Mouse (Mus musculus): ENCODE measurements around the gene Sh3kbp1. TPM values are rescaled to one million over a fixed set of nuclear protein-coding genes. Genes with fewer than 3 reads are reported as not detected.

Gene Sh3kbp1
- polyA plus RNA-seq, 1 experiment from 2014 or later: 21.0 TPM

DNA sequence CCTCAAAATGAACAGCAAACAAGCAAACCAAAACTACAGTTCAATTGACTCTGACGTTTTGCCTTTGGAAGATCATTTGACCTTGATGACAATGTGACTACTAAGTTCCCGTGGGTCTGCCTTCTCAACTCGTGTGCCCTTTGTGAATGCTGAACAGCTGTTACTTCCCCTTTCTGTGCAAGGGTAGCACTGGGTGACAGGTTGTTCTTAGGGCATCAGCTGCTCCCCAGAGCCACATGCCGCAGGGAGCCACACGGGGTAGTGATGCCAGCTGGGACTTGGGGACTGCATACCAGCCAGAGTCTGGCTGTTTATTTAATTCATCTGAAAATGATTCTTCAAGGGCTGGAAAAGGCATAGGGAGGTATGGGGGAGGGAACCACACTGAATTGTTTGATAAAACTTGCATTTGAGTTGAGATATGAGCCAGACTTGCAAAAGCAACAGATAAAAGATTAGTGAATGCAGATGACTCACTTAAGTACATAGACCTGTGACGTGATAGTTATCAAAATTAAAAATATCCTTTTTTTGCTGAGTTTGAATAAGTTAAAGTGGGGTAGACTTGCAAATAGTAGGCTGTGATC is 108.5 kb downstream of the Sh3kbp1 start:
- WGBS: 75% methylated on average over 6 of the region's 6 CpGs

DNA sequence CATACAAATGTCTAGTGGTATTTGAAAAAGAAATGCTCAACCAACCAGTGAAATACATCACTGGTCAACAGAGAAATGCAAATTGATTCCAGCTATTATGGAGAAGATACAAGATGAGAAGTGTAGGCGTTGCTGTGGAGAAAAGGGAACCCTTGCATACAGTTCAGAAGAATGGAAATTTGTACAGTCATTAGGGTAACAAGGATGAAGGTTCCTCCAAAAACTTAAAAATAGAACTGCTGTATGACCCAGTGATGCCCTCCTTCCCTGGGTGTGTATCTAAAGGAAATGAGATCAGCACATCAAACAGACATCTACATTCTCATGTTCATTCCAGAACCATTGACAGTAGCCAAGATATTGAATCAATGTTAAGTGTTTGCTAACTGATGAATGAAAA is 110.3 kb downstream of the Sh3kbp1 start:
- H3K27ac ChIP-seq (replicated peaks; ENCODE audit: low read depth, low read length): no peak overlapping the region
- no peak for ATAC-seq (ENCODE audit: insufficient number of reproducible peaks, low FRiP score, low TSS enrichment, low read depth)
- H3K4me1 ChIP-seq (ENCODE audit: control insufficient read depth, insufficient read depth, low read length): no peaks in the 10 kb centered on the region
- 0 out of 2 replicates have a peak, but pooled peaks cover 3% of the 10 kb centered on the region for H3K27me3 ChIP-seq (ENCODE audit: control insufficient read depth, insufficient read depth, low read length)
- H3K4me2 ChIP-seq (ENCODE audit: low read depth, severe bottlenecking): no peak overlapping the region
- no peaks in the 10 kb centered on the region for H3K9me3 ChIP-seq (ENCODE audit: control insufficient read depth, low read length)
- no peak overlapping the region for H3K4me3 ChIP-seq (ENCODE audit: low read depth, low read length)
- DNase-seq (ENCODE audit: low spot score): no peak
- WGBS: 89% methylated on average over 1 of the region's 1 CpGs
- no peaks in the 10 kb centered on the region for H3K36me3 ChIP-seq (ENCODE audit: control insufficient read depth, insufficient read depth, low read length)
- H3K9ac ChIP-seq (ENCODE audit: low read length): no peak overlapping the region

More for the DNA sequence above, 108.5 kb downstream of the Sh3kbp1 start:
- no peaks in the 10 kb centered on the region for H3K4me1 ChIP-seq (ENCODE audit: control insufficient read depth, insufficient read depth, low read length)
- no peak overlapping the region for H3K4me2 ChIP-seq (ENCODE audit: low read depth, severe bottlenecking)
- H3K36me3 ChIP-seq (ENCODE audit: control insufficient read depth, insufficient read depth, low read length): no peaks in the 10 kb centered on the region
- 0 out of 2 replicates have a peak, but pooled peaks cover 2% of the 10 kb centered on the region for H3K27me3 ChIP-seq (ENCODE audit: control insufficient read depth, insufficient read depth, low read length)
- H3K4me3 ChIP-seq (ENCODE audit: low read depth, low read length): no peak overlapping the region
- DNase-seq (ENCODE audit: low spot score): no peak
- H3K9me3 ChIP-seq (ENCODE audit: control insufficient read depth, low read length): no peaks in the 10 kb centered on the region
- no peak overlapping the region for H3K9ac ChIP-seq (ENCODE audit: low read length)
- H3K27ac ChIP-seq (replicated peaks; ENCODE audit: low read depth, low read length): no peak overlapping the region
- ATAC-seq (ENCODE audit: insufficient number of reproducible peaks, low FRiP score, low TSS enrichment, low read depth): no peak

DNA sequence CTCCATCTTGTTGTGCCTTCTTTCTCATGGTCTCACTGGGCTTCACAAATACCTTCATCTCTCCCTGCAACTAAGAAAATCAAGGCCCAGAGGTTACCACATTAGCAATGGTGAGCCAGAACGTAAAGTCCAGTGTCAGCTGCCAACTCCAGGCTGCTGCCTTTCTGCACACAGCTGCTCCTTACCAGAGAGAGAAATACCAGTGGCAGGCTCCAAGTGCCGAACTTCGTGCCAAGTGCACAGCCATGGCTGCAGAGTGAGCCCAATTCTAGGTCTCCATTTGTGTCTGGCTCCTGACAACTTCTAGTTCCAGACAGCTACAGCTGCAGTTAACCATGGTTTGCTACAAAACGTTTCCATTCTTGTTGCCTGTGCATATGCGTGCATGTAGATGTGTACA is 117.0 kb downstream of the Sh3kbp1 start:
- 78% methylated on average over 5 of the region's 5 CpGs for WGBS
- ATAC-seq (ENCODE audit: insufficient number of reproducible peaks, low FRiP score, low TSS enrichment, low read depth) (no peak), DNase-seq (ENCODE audit: low spot score) (no peak)
- Histone ChIP-seq H3K9ac (ENCODE audit: low read length) (no peak overlapping the region), H3K4me3 (ENCODE audit: low read depth, low read length) (no peak overlapping the region), H3K27ac (replicated peaks; ENCODE audit: low read depth, low read length) (no peak overlapping the region), H3K4me2 (ENCODE audit: low read depth, severe bottlenecking) (no peak overlapping the region), H3K36me3 (ENCODE audit: control insufficient read depth, insufficient read depth, low read length) (no peaks in the 10 kb centered on the region), H3K27me3 (ENCODE audit: control insufficient read depth, insufficient read depth, low read length) (0 out of 2 replicates have a peak, but pooled peaks cover 2% of the 10 kb centered on the region), H3K4me1 (ENCODE audit: control insufficient read depth, insufficient read depth, low read length) (no peaks in the 10 kb centered on the region), H3K9me3 (ENCODE audit: control insufficient read depth, low read length) (no peaks in the 10 kb centered on the region)

DNA sequence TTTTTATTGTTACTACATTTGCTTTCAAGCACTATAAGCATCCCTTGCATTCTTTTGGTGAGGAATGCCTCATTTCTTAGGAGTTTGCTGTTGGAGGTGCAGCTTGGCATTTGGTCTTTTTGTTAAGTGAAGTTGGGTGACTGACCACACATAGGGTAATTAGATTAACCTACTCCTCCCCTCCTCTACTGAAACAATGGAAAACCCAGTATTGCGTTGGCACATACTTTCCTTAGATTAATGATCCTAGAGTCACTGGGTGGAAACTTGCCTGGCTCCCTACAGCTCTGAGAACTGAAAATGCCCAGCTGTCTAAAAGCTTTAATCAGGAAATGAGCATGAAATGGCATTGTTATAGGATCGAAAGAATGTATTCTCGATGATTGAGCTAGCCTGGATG is 117.5 kb downstream of the Sh3kbp1 start:
- 65% methylated on average over 3 of the region's 3 CpGs for WGBS

DNA sequence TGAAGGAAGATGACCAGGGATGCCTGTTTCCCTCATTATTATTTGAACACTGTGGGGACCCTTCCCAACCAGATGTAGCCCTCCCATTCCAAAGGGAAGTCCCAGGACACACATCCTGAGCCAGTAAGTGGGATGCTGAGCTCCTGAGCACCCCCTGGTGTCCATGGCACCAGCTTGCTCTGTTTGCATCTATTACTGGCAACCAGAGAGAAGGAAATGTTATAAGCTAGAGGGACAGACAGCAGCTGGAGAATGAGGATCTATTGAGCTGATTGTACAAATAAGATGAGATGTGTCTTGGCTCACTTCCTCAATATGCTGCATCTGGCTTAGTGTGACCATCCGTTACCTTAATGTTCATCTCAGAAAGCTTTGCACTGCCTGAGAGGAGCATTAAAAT is 124.8 kb downstream of the Sh3kbp1 start:
- Histone ChIP-seq H3K4me1 (ENCODE audit: control insufficient read depth, insufficient read depth, low read length) (no peaks in the 10 kb centered on the region), H3K4me2 (ENCODE audit: low read depth, severe bottlenecking) (no peak overlapping the region), H3K36me3 (ENCODE audit: control insufficient read depth, insufficient read depth, low read length) (no peaks in the 10 kb centered on the region), H3K9ac (ENCODE audit: low read length) (no peak overlapping the region), H3K27ac (replicated peaks; ENCODE audit: low read depth, low read length) (no peak overlapping the region), H3K4me3 (ENCODE audit: low read depth, low read length) (no peak overlapping the region), H3K27me3 (ENCODE audit: control insufficient read depth, insufficient read depth, low read length) (no peaks in the 10 kb centered on the region), H3K9me3 (ENCODE audit: control insufficient read depth, low read length) (no peaks in the 10 kb centered on the region)
- ATAC-seq (ENCODE audit: insufficient number of reproducible peaks, low FRiP score, low TSS enrichment, low read depth): no peak
- 85% methylated on average over 1 of the region's 1 CpGs for whole genome bisulfite sequencing
- DNase-seq (ENCODE audit: low spot score): peak; percentile 34

More for the DNA sequence above, 117.5 kb downstream of the Sh3kbp1 start:
- Histone ChIP-seq H3K9ac (ENCODE audit: low read length) (no peak overlapping the region), H3K4me3 (ENCODE audit: low read depth, low read length) (no peak overlapping the region), H3K36me3 (ENCODE audit: control insufficient read depth, insufficient read depth, low read length) (no peaks in the 10 kb centered on the region), H3K27me3 (ENCODE audit: control insufficient read depth, insufficient read depth, low read length) (0 out of 2 replicates have a peak, but pooled peaks cover 2% of the 10 kb centered on the region), H3K4me2 (ENCODE audit: low read depth, severe bottlenecking) (no peak overlapping the region), H3K4me1 (ENCODE audit: control insufficient read depth, insufficient read depth, low read length) (no peaks in the 10 kb centered on the region), H3K27ac (replicated peaks; ENCODE audit: low read depth, low read length) (no peak overlapping the region), H3K9me3 (ENCODE audit: control insufficient read depth, low read length) (no peaks in the 10 kb centered on the region)
- no peak for DNase-seq (ENCODE audit: low spot score)
- ATAC-seq (ENCODE audit: insufficient number of reproducible peaks, low FRiP score, low TSS enrichment, low read depth): no peak

DNA sequence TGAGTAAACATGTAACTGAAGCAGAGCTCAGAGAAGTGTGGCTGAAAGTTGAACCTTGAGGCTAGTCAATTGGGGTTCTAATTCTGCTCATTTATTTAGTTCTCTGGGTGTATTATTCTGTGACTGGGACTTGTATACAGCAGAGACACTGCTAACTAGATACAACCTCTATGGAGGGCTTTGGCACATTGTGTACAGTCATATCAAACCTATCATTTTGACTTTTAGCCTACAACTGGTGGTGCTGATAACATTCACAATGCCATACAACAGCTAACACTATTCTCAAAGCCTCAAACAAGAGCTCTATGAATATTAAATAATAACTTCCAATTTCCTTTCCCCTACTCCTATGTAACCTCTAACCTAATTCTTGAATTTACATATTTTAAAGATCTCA is 129.2 kb downstream of the Sh3kbp1 start:
- H3K9me3 ChIP-seq (ENCODE audit: control insufficient read depth, low read length): no peaks in the 10 kb centered on the region
- H3K4me1 ChIP-seq (ENCODE audit: control insufficient read depth, insufficient read depth, low read length): no peaks in the 10 kb centered on the region
- no peak overlapping the region for H3K4me3 ChIP-seq (ENCODE audit: low read depth, low read length)
- H3K27ac ChIP-seq (replicated peaks; ENCODE audit: low read depth, low read length): no peak overlapping the region
- H3K9ac ChIP-seq (ENCODE audit: low read length): no peak overlapping the region
- no peak overlapping the region for H3K4me2 ChIP-seq (ENCODE audit: low read depth, severe bottlenecking)
- DNase-seq (ENCODE audit: low spot score) (no peak), ATAC-seq (ENCODE audit: insufficient number of reproducible peaks, low FRiP score, low TSS enrichment, low read depth) (no peak)
- no peaks in the 10 kb centered on the region for H3K36me3 ChIP-seq (ENCODE audit: control insufficient read depth, insufficient read depth, low read length)
- no peaks in the 10 kb centered on the region for H3K27me3 ChIP-seq (ENCODE audit: control insufficient read depth, insufficient read depth, low read length)

DNA sequence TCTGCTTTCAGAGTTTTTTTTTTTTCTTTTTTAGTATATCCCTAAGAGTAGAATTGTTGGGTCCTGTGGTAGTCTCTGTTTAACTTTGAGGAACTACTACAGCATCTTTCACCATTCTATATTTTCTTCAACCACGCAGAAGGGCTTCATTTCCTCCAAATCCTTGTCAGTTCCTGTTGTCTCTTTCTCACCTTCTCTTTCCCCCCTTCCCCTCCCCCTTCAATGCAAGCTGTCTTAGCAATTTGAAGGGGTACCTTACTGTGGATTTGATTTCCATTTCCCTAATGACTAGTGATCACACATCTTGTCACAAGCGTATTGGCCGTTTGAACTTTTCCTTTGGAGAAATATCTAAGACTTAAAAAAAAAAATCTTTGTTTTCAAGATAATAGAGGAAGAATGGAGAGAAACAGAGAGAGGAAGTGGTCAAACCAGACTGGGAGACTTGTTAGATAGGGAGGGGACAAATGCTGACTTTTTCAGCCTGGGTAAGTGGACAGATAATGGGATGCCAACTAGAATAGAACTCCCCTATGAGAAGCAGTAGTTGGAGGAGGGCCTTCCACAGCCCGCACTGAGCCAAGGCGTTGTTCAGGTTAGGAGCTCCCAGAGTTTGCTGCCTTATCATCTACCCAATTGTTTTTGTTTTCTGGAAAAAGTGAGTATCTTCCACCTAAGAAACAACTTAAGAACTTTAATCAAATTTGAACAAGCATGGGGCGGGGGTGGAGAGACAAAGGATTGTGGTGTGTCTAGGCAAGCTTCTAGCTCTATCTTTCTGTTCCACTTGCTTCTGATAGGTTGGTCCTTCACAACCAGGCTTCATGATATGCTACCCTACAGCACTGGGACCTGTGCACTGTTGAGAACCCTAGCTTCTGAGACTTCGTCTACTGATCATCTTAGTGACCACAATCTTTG is 130.1 kb downstream of the Sh3kbp1 start:
- Histone ChIP-seq H3K27ac (replicated peaks; ENCODE audit: low read depth, low read length) (no peak overlapping the region), H3K4me3 (ENCODE audit: low read depth, low read length) (no peak overlapping the region), H3K4me1 (ENCODE audit: control insufficient read depth, insufficient read depth, low read length) (no peaks in the 10 kb centered on the region), H3K27me3 (ENCODE audit: control insufficient read depth, insufficient read depth, low read length) (no peaks in the 10 kb centered on the region), H3K36me3 (ENCODE audit: control insufficient read depth, insufficient read depth, low read length) (no peaks in the 10 kb centered on the region), H3K9me3 (ENCODE audit: control insufficient read depth, low read length) (no peaks in the 10 kb centered on the region), H3K9ac (ENCODE audit: low read length) (no peak overlapping the region), H3K4me2 (ENCODE audit: low read depth, severe bottlenecking) (no peak overlapping the region)
- DNase-seq (ENCODE audit: low spot score): no peak
- ATAC-seq (ENCODE audit: insufficient number of reproducible peaks, low FRiP score, low TSS enrichment, low read depth): no peak
- WGBS: 90% methylated on average over 7 of the region's 7 CpGs

DNA sequence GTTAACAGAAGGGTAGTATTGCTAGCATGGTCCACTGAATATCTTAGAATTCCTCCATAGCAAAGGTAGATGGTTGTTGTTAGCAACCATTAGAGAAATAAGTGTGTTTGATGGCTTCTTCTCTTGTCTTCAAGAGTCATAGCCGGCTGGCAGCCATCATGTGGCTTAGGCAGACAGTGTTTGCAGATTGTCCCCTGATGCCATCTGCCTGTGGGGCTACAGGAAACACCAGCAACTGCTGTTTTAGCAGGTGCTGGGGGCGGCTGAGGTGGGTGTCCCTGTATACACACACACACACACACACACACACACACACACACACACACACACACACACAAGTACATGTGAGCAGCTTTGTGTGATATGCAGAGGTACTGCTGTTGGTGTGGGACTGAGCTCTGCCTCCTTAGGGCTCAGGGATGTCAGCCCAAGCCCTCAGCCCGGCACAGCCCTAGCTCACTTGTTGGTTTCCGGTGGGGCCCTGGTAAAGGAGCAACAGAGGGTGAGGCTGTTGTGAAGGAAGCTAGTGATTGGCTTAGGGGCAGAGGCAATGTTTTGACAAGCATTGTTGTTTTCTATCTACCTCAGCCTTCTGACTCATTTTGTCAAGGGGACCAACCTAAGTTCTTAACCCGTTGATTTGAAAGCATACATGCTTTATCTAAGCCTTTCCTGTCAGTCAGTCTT is 130.9 kb downstream of the Sh3kbp1 start:
- ATAC-seq (ENCODE audit: insufficient number of reproducible peaks, low FRiP score, low TSS enrichment, low read depth): no peak
- Histone ChIP-seq H3K27ac (replicated peaks; ENCODE audit: low read depth, low read length) (no peak overlapping the region), H3K9ac (ENCODE audit: low read length) (no peak overlapping the region), H3K36me3 (ENCODE audit: control insufficient read depth, insufficient read depth, low read length) (no peaks in the 10 kb centered on the region), H3K9me3 (ENCODE audit: control insufficient read depth, low read length) (no peaks in the 10 kb centered on the region), H3K4me2 (ENCODE audit: low read depth, severe bottlenecking) (no peak overlapping the region), H3K27me3 (ENCODE audit: control insufficient read depth, insufficient read depth, low read length) (no peaks in the 10 kb centered on the region), H3K4me3 (ENCODE audit: low read depth, low read length) (no peak overlapping the region), H3K4me1 (ENCODE audit: control insufficient read depth, insufficient read depth, low read length) (no peaks in the 10 kb centered on the region)
- no peak for DNase-seq (ENCODE audit: low spot score)
- 83% methylated on average over 5 of the region's 5 CpGs for WGBS
